Mouse (Mus musculus) kidney, postnatal 36 days (tissue): ENCODE measurements around the gene Litaf.
"Not testable (repeated sequence)": the region's sequence is repeated elsewhere in the genome, so short reads cannot be mapped to it uniquely, and the experiment has no call there.

Source experiments
- DNase-seq, 2 experiments: peaks; one replicate each; pipeline ENCODE4 v3.0.0; 2021 to 2022; ENCODE audit warnings: mixed read lengths in 2 of 2

The Litaf gene

DNA sequence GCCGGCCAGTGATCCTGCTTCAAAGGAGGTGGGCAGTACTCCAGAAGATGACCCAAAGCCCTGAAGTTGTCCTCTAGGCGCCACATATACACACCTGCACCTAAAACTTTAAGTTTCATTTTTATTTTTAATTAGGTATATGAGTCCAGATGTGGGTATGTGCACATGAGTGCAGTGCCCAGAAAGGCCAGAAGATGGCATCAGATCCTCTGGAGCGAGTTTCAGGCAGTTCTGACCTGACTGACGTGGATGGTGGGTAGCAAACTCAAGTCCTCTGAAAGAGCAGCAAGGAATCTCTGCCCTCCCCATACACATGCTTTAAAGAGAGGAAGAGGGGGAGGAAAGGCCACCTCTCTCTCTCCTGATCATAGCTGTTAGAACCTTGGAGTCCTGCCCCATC, 76.1 kb downstream of the Litaf start:
- peak in 1 of 2 experiments; percentile 72 for DNase-seq

DNA sequence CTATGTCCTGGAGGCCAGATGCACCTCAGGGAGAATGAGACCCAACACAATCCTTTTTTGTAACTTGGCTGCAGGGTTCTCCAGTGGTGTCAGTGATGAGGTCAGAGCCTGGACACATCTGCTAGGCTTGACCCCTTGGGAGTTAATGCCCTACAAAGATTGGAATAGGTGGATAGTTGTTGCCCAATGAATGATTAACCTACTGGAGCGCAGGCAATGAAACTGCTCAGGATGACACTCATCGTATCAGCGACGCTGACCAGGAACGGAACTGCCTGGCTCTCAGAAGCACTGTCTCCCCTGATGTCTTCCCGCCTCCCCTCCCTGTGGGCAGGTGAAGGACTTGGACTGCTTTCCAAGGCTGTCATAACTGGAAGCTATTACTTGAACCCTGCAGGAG, 76.6 kb downstream of the Litaf start:
- DNase-seq = peak; percentile 34 to 55

DNA sequence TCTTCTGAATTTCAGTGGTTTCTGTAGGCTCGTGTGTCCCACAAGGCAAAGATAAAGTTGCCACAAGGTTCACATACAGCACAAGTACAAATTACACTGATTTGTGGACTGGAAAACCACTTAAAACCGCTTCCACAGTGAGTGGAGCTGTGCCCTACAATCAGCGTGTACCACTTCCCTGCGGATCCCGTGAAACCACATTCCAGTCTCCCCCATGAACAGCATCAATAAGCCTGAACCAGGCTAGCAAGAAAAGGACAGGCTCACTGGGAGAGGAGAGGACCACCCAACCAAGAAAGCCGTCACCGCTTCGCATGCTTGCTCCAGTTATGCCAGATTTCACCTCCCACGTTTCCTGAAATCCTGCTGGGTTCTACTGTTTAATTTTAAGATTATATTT, 77.7 kb downstream of the Litaf start:
- no peak for DNase-seq

DNA sequence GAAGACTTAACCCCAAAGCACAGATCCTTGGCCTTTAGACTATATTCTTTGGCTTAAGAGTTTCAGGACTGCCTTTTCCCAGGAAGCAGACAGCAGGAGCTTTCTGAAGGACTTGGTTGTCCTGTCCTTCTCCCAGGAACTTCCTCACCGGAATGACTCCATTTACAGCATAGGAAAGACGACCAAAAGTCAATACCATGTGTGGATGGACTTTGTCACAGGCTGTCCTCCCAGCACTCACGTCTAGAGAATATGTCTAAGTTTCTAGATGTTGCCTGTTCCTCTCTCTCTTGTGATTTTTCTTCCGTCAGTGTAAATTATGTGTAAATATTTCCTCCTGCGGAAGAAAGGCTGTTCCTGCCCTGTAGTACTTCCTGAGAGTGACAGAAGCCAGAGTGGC, 81.4 kb downstream of the Litaf start:
- no peak for DNase-seq

DNA sequence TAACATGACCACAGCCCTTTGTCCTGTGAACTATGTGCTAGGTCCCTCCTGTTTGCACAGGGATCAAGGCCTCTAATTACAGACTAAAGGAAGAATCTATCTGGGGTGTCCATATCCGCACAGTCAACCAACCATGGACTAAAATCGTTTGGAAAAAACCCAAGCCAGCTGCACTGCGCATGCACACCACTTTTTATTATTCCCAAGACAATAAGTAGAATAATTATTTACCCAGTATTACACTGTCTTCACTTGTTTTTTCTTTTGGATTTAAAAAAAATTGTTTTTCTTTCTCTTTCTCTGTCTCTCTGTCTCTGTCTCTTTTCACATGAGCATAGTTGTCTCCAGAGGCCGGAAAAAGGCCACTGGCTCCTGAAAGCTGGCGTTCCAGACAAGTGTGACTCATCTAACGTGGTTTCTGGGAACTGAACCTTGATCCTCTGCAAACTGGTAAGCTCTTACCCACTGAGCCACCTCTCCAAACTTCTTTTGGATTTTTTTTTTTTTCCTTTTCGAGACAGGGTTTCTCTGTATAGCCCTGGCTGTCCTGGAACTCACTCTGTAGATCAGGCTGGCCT, 84.4 kb downstream of the Litaf start:
- peak; percentile 39 to 55 for DNase-seq

DNA sequence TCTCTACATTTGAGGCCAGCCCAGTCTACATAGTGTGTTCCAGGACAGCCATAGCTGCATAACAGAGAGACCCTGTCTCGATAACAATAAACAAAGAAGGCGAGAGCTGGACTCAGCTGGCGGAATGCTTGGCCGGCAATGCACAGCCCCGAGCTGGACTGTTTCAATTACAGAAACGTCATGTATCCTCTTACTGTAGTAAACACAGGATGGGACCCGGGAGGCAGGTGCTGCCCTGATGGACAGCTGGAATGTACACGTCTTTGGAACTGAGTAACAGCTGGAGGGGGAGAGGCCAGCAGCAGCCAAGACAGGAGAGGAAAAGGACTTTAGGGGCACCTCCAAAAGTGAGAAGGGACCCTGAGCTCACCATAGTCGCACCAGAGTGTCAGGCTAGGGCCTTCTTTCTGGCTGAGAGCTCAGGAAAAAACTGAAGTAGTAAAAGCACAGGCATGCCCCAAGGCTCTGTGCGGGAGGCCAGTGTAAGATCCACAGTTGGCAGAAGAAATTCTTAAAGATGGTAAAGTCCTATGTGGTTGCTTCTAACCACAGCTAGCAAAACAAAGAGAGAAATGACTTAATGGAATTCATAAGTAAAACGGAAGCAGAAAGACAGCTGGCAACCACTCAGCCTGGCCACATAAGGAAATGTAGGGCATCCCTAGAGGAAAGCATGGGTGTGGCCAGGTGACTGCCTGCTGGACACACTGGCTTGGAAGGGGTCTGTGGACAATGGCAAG, 86.7 kb downstream of the Litaf start:
- peak in 1 of 2 experiments; percentile 25 for DNase-seq

DNA sequence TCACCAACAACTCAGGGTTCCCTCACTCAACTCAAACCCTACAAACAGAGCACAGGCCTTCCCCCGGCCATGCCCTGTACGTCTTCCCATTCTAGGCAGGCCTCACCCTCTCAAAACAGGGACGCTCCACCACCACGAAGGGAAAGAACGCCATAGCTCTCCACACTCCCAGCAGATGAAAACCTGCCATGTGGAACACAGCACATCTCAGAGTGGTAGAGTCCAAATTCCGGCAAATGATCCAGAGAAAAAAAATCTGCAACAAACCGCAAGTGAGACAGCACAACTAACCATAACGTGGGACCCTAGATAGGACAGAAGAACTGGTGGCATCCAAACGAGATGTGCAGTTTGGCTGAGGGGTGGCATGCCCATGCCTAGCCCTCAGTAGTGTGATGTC, 88.1 kb downstream of the Litaf start:
- peak; percentile 27 to 50 for DNase-seq

DNA sequence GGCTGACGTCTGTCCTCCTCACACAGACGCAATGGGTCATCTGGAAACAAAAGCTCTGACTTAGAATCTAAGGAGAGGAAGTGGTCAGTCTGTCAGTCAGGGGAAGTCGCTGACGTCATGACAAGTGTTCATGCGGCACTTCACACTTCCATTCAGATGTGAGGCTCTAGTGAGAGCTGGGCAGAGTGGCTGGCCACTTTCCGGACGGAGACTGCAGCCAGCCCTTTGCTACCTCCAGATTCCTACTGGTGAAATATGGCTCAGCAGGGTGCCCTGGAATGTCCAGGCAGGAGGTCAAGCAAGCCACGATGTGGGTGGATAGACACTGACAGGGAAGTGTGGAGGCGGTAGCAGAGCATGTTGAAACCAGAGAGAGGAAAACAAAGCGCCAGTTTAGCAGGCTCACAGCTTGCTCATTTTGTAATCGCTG, 89.7 kb downstream of the Litaf start:
- DNase-seq = peak; percentile 60 to 65

DNA sequence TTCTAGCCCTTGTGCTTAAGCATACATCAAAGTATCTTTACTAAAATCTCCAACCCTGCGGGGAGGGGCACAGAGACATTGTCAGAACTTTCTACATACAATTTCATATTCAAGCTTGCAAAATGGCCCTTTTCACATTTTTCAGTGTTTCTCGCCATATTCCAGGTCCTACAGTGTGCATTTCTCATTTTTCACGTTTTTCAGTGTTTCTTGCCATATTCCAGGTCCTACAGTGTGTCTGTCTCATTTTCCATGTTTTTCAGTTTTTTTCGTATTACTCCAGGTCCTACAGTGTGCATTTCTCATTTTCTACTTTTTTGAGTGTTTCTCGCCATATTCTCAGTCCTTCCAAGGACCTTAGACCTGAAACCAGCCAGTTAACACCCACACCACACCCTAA, 91.0 kb downstream of the Litaf start:
- peak in 1 of 2 experiments; percentile 72 for DNase-seq

DNA sequence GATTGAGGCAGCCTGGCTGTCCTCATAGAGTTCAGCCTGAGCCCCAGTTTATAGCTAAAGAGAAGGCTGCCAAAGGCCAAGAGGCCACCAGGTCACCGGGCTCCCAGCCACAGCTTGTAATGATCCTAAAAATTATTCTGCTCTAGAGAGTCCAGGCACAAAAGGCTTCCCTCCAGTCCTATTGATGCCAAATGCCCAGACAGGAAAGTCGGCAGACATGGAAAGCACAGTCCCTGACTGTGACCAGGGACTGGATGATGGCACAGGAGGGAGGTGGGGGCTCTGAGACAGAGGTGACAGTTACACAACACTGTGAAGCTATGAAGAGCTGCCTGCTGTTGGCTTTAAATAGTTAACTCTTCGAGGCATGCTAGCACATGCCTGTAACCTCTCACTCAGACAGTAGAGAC, 91.9 kb downstream of the Litaf start:
- DNase-seq = peak; percentile 82 to 87

DNA sequence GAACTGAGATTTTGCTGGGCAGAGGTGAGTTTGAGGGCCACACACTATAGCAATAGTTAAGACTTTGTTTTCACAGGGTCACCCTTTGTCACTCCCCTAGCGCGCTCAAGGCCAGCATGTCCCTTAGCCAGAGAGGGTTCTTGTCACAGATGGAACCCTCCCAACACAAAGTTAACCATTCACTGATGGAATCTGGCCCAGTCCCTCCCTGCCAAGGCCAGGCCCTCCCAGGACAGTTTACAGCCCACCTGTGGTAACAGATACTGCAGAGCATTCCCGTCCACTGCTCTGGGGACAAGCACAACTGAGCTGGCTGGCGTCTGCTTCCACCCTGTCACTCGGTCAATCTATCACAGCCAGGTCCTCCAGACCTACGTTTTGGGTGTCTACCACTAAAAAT, 93.7 kb downstream of the Litaf start:
- peak; percentile 72 to 73 for DNase-seq

DNA sequence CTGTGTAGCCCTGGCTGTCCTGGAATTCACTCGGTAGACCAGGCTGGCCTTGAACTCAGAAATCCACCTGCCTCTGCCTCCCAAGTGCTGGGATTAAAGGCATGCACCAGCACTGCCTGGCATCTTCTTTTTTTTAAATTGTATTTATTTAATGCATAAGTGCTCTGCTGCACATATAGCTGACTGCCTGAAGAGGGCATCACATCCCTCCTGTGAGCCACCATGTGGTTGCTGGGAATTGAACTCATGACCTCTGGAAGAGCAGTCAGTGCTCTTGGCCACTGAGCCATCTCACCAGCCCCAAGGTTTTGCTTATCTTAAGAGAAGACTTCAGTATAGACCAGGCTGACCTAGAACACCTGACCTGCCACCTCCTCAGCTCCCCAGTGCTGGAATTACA, 96.0 kb downstream of the Litaf start:
- not testable (repeated sequence) for DNase-seq

DNA sequence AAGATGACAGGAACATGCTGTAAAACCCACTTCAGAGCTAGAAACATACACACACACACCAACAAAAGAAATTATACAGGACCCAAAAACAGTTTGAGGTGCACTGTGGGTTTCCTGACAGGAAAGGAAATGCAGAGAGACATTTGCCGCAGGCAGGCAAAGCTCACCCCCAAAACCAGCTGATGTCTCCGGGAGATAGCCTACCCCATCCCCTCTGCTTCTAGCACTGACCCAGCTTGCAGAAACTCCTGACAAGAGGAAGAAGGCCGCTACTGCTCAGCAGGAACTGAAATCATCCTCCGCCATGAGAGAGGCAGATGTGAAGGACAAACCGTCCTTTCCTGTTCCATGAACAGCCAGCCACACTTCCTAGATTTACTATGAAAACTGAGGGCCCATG, 96.6 kb downstream of the Litaf start:
- DNase-seq = no peak

DNA sequence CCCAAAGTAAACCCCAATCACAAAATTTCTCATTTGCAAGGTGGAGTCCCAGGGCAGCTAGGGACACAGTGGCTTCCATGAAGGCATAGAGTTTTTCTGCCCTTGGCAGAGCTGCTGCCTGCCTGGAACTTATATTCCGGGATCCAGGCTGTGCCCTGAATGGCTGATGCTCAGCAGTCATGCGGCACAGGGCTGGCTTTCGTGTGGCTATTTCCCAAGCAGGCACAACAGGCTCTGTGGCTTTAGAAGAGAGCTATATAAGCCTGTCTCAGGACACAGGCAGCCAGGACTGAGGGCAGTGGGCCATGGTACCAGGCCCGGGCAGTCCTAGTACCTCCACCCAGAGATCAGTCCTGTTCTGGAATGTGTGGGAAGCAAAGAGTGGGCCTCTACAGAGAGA, 97.7 kb downstream of the Litaf start:
- peak in 1 of 2 experiments; percentile 50 for DNase-seq

DNA sequence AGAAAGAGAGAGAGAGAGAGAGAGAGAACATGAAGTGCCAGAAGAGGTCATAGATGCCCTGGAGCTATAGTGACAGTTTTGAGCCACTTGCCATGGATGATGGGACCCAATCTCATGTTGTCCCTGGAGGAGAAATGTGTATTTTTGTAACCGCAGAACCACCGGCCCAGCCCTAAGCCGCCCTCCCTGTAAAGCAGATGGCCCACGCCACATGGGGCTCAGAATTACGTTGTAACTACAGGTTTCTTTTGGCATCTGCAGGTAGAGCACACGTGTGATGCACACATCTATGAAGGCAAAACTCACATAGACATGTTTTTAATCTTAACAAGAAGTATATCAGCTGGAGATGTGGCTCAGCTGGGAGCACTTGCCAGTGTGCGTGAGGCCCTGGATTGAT, 98.2 kb downstream of the Litaf start:
- DNase-seq = no peak

DNA sequence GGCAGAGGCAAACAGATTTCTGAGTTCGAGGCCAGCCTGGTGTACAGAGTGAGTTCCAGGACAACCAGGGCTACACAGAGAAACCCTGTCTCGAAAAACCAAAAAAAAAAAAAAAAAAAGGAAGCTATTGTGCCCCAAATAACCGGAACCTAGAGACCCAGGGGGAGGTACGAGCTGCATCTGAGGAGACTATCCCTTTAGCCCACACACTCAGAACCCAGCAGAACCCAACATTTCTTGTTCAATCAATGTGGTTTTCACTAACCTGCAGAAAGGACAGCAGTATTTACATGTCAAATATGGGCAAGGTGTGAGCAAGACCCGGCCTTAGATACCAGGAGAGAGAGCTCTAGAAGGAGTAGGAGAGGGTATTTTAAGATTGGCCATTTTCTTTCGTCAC, 98.9 kb downstream of the Litaf start:
- DNase-seq = no peak

DNA sequence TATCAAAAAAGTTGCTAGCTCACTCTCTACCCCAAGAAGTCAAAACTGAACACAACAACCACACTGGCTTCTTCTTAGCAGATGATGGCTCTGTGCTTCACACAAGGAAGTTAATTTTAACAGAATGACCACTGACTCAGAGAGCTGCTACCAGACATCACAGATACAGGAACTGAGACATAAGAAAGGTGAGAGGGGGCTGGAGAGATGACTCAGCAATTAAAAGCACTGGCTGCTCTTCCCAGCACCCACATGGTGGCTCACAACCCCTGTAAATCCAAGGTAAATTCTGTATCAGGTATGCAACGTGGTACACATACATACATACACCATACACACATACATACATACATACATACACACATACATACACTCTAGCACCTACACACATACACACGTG, 100.9 kb downstream of the Litaf start:
- no peak for DNase-seq

DNA sequence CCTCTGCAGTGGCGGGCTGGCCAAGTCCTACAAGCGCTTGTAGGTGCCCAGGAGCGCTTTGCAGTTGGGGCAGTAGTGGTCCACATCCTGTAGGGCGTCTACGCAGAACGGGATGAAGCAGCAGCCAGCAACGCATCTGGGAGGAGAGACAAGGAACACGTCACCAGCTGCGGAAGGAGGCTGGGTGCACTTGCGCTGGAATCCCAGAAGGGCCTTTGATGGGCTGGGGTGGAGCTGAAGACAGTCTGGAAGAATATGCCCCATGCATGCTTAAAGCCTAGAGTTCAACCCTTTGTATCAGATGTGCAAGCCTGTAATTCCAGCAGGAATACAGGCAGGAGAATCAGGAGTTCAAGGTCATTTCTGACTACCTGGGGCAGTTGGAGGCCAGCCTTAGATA, 105.0 kb downstream of the Litaf start:
- no peak for DNase-seq

DNA sequence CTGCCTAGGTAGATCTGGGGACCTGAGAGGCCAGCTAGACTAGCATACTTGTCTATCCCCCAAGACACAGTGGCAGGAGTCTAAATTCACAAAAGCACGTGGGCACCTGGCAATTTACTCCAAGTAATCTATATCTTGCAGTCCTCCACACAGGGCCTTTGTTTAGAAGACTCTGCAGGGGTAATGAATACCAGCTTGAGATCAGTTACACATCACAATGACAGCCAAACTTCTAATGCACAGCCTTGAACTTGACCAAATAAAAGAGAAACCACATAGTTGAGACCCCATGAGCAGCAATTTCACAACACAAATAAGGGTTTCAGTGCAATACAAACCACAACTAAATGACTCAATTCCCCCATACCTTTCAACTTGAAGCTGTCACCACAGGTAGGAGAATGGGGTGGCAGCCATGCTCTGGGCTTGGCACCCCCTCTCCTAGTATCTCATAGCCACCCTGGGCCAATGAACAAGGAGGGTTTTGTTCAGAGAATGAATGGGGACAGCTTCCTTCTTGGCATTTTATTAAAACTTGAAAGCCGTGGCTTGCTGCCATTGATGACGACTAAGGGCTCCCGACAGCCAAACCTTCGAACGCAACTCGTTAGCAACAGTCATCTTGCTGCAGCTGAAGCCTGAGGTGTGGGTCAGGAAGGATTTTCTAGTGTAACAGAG, 107.1 kb downstream of the Litaf start:
- DNase-seq = no peak

DNA sequence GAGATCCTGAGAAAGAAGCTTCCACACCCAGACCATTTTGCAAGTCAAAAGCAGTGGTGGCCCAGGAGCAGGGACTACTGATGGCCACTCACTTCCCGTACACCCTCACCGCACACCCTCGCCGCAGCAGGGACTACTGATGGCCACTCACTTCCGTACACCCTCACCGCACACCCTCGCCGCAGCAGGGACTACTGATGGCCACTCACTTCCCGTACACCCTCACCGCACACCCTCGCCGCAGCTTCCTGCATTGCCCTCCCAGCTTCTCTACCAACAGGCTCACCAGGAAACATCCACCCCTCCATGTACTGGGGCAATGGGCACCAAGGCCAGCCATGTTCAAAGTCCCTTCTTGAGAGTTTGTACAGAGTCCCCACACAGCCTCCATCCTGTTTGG, 107.7 kb downstream of the Litaf start:
- DNase-seq = not testable (repeated sequence)

DNA sequence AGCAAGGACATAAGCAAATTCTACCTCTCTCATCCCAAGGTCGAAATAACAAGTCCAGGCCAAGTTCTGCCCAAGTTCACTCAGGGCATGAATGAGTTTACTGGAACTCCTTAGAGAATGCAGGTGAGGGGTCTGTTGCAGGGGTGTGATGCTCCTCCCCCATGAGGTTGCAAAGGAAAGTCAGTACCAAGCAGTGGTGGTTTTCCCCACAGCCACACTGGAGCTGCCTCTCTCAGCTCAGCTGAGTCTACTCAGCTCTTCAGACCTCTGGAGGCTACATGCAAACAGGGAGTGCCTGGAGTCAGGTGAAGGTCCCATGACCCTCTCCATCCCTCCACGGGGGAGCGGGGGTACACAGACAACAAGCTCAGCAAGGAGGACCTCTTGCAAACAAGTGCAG, 108.2 kb downstream of the Litaf start:
- no peak for DNase-seq

DNA sequence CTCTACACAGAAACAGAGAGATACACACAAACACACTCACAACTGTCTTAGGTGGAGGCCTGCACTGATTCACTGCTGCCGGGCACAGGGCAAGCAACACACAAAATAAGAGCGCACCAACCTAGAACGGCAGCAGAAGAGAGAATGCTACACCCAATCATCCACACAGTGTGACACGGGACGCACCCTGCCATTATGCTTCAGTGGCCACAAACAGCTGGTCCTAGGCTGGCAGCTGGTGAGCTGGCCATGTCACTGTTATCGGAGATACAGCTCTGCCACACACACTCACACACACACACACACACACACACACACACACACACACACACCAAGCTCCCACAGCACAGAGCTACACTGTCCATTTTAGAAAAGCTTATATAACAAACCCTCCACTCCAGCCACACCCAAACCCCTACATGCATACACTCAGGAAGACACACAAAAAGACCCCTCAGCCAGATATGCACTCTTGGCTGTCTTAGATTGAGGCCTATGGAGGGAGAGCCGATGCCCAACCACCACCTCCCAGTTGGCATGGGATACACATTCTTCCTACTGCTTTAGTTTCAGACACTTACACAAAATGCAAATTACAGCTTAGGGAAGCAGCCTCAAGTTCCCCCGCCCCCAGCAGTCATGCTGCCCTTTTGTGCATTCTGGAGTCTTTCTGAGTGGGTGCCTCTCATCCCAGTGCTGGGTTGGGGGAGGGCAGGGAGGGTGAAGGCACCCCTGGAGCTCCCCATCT, 108.8 kb downstream of the Litaf start:
- no peak for DNase-seq

DNA sequence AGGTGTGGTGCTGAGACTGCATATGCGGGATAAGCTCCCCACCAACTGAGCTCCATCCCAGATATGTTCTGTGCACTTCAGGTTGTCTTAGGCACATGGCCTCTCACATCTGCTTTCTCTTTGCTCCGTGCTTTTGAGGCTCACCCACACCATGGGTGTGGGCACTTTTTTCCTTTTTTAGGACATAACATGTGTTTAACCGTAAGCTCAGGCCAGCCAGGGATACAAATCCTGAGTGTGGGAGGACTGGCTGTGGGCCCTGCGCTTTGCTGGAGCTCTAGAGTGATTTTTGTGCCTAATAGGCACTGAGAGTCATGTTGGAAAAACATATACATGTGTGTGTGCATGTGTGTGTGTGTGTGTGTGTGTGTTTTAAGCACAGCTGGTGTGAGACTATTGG, 110.9 kb downstream of the Litaf start:
- no peak for DNase-seq
